Mouse (Mus musculus) yolk sac, embryonic 10.5 days (tissue): Measurements from ENCODE around the gene Mipol1.
A peak's percentile ranks its signal among the peaks of the same experiment; 100 is the strongest.
"Not testable (repeated sequence)": the region's sequence is repeated elsewhere in the genome, so short reads cannot be mapped to it uniquely, and the experiment has no call there.

ENCODE experiments used
- DNase-seq: peaks from one replicate; pipeline ENCODE4 v3.0.0-alpha.2; 2017; ENCODE audit warnings: low spot score

Gene Mipol1

GRCm38 (mm10) chr12:57428243-57428642 is 198.0 kb downstream of the Mipol1 start:
- no peak for DNase-seq

GRCm38 (mm10) chr12:57428767-57429166 is 198.5 kb downstream of the Mipol1 start:
- DNase-seq: no peak

DNA sequence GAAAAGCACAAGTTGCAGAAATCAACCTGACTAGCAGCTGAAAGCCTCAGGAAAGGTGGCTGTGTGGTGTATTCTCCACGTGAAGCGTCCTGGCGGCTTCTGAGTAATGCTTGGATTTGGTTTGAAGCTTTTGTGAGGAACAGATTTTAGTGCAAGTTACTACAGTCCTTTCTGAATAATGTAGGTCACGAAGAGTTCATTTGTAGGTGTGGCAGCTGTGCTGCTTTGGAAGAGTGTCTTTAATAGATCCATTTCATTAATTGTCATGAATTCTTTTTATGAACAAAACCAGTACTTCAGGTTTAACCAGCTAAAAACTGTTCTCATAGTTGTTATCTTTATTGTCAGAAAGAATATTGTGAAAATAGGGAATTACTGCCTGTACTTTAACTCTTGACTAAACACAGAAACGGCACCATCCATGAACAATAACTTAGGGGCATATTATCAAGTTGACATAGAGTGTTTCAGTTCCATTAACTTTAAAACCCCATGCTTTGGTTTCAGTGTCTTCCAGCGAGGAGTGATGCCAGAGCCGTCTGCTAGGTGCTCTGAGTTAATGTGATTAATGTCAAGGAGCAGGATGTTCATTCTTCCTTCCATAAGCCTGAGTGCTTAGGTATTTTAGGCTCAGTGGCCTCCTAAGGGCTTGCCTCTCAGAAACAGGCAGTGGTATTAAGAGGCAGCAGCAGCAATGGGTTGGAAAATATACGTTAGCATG is 206.9 kb downstream of the Mipol1 start:
- DNase-seq: not testable (repeated sequence)

- peak; percentile 80 for DNase-seq
Measured at GRCm38 (mm10) chr12:57444281-57444903, 214.2 kb downstream of the Mipol1 start.

GRCm38 (mm10) chr12:57447331-57447730 is 217.1 kb downstream of the Mipol1 start:
- DNase-seq: no peak

- DNase-seq: no peak
Measured at GRCm38 (mm10) chr12:57449299-57449698, 219.1 kb downstream of the Mipol1 start.

DNA sequence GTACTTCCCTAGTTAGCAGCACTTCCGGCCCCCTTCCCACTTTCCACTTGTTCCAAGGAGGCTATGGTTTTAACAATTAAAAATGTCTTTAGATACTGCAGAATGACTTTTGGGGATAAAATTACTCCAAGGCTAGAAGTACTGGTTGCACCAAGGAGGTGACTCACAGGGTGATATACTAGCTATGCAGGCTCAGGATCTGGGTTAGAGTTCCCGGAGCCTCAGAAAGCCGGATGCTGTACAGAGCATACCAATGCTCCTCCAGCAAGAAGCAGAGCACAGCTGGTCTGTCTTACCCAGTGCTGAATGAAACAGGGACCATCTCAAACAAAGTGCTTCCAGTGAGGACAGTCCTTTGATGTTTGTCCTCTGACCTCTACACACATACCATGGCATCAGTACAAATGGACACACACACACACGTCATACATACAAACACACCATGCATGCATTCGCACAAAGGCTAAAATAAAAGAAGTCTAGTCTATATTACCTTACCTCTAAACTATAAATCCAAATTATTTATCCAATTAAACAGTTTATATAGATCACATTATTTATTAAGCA is 219.9 kb downstream of the Mipol1 start:
- DNase-seq: no peak

DNA sequence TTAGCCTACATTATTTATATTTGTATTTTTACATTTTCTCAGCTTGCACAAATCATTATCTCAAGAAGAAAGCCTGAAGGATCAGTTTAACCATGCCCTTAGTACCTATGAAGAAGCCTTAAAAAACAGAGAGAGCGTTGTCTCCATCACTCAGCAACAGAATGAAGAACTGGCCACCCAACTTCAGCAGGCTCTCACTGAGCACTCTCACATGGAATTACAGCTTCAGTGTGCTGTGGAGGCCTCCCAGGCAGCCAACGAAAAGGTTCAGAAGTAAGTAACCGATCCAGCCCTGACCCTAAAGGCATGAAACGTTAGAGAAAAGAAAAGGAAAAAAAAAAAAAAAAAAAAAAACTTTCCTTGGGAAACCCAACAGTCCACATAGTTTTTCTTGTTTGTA is 226.7 kb downstream of the Mipol1 start:
- no peak for DNase-seq

DNA sequence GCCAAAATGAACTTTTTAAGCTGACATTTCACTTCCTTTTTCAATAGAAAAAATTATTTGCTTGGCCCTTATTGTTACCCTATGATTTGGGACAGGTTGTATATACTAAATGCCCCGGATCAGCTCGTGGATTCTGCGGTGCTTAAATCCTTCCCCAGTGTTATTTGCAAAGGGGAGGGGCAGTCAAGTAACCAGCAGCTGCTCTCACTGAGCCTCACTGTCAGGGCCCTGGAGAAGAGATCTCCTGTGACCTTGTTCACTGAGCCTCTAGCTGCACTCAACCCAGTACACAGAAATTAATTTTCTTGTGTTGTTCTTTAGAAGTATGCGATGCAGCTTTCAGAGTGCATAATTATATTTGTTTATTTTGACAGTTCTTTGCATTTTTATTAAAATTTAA is 227.1 kb downstream of the Mipol1 start:
- DNase-seq: no peak

DNA sequence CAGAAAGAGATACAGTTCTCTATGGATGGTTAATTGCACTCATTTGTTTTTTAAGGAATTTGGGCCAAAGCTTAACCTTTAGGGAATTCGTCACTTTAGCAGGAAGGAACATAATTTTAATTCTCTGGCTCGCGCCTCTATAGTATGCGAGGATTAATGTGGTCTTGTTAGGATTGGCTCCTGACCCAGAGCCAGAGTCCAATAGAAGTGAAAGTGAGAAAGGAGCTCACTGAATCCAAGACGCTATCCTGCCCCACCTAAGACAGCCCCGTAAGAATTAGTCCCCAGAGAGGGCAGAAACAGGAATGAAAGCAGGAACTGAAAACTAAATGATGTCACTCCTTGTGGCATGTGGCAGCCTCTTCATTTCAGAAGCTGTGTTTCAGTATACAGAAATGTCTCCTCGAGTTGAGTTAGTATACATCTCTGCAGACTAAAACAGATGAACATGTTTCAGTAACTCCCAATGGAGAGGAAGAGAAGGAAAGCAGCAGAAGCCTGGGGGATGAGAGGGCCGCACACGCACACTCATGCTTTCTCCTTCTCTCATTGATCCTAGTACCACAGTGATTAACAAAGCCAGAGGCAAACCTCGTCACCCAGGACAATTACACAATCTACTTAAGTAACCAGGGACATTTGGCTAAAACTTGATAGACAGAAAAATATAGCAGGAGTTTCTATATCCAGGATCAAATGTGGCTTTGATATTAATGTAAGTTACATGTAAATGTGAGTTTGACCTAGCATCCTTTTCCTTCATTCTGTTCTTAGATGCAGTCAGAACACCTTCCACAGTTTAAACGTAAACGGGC is 234.5 kb downstream of the Mipol1 start:
- no peak for DNase-seq

DNA sequence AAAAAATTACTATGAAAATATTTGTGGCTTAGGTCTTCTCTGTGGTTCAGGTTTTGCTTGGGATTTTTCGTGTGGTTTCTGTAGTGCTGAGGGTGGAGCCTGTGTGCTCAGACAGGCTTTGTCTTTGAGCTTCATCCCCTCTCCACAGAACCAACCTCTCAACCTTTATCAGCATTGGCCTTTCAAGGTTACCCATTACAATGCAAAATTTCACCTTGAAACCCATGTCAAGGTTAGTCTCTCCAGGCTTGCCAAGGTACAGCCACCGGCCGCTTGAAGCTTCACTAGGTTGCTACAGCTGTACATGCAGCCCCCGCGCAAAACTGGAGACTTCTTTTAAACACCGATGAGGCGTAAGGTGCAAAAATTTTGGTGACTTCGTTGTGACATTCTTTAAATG is 241.6 kb downstream of the Mipol1 start:
- DNase-seq: no peak

GRCm38 (mm10) chr12:57476876-57477275 is 246.6 kb downstream of the Mipol1 start:
- DNase-seq: no peak

DNA sequence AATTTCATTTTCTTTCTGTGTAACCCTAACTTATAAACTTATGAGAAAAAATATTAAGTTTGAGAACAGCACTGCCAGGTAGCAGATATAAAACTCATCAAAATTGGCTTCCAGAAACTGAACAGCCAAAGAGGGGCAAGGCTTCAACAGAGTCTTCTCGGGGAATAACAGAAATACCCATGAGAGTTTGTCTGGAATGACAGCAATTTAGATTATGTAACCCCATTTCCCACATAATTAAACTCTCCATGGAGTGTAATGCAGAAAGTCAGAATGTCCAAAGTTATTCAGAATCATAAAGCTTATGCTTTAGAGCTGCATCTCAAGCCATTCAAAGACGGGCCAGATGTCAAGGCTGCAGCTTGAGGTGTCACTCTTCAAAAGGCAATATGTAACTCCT is 251.6 kb downstream of the Mipol1 start:
- no peak for DNase-seq

GRCm38 (mm10) chr12:57496347-57497119 is 266.3 kb downstream of the Mipol1 start:
- peak; percentile 76 for DNase-seq

- no peak for DNase-seq
Measured at GRCm38 (mm10) chr12:57500246-57500645, 270.0 kb downstream of the Mipol1 start.

GRCm38 (mm10) chr12:57505329-57505728 is 275.1 kb downstream of the Mipol1 start:
- DNase-seq: peak; percentile 79

DNA sequence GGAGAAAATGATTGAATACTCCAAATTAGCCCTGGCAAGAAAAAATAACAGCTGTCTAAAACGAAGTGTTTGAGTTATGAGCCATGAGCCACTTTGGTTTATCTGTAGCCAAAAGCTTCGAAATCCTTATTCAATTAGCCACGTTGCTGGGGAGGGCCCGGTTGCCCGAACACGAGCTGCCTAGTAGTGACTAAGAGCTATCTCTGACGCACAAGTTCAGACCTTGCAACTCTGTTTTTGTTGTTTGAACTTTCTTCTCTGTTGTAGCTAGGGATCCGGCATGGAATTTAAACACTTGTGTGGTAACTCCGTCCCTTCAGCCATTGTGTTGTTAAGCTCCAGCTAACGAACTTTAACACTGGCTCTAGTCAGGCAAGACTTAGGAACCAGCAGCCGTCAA is 278.7 kb downstream of the Mipol1 start:
- peak; percentile 38 for DNase-seq

- no peak for DNase-seq
Measured at GRCm38 (mm10) chr12:57509726-57510125, 279.5 kb downstream of the Mipol1 start.

DNA sequence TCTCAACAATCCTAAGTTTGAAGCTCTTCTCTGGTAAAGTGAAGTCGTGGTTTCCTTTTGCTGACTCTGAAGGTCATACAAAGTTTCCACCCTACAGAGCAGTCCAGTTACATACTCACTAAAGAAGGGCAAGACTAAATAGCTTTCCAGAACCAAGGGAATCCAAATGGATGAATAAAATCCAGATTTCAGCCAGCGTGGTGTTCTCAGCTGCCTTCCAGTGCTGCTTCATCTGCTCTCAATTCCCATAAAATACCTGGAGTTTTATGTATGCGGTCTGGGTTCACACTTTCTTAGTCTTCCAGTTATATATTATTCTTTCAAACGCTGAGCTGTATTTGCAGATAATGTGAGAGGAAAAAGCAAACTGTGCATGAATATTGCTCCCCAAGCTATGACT is 280.9 kb downstream of the Mipol1 start:
- DNase-seq: no peak

DNA sequence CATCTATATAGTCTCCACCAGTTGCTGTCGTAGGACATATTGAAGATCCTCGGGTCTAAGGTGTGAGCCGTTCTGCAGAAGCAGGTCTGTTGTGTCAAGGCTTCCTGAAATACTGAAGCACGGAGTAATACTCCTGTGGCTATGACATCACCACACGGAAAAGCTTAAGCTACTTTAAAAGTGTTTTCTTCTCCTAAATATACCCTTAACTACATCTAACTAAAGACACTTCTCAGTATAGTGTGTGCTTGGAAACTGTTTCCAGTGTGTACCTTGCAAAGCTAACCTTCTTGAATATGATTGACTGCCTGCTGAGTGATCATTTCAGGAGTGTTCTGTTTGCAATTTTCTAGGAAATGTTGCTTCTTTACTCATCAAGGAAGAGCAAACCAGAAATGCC is 281.3 kb downstream of the Mipol1 start:
- DNase-seq: no peak

GRCm38 (mm10) chr12:57514552-57514951 is 284.3 kb downstream of the Mipol1 start:
- DNase-seq: no peak
